Mouse (Mus musculus) hindbrain, embryonic 13.5 days (tissue): Measurements from ENCODE around the gene Mcub. TPM values are rescaled to one million over a fixed set of nuclear protein-coding genes. Genes with fewer than 3 reads are reported as not detected.
A peak's percentile ranks its signal among the peaks of the same experiment; 100 is the strongest.

Experiments
- ATAC-seq: fragments of 200-750 bp; cut with Nextera tagmentation; 2 replicates; pipeline ENCODE4 v1.8.0; 2017; ENCODE audit warnings: moderate TSS enrichment; ENCODE audit not compliant: low FRiP score
- H3K27ac ChIP-seq: fragments of 300-500 bp; sonication (generic); 2 replicates; pipeline ENCODE4 v1.5.1; 2015; ENCODE audit warnings: inconsistent platforms, mild to moderate bottlenecking, moderate library complexity
- H3K27me3 ChIP-seq: fragments of 300-500 bp; sonication (generic); 2 replicates; pipeline ENCODE4 v1.6.1; 2015; ENCODE audit warnings: mild to moderate bottlenecking, inconsistent platforms
- H3K36me3 ChIP-seq: fragments of 300-500 bp; sonication (generic); 2 replicates; pipeline ENCODE4 v1.6.1; 2015; ENCODE audit warnings: mild to moderate bottlenecking, inconsistent platforms
- H3K4me1 ChIP-seq: fragments of 300-500 bp; sonication (generic); replicated peaks from 2 replicates; pipeline ENCODE4 v1.6.1; 2015; ENCODE audit warnings: inconsistent platforms
- H3K4me2 ChIP-seq: fragments of 300-500 bp; sonication (generic); 2 replicates; pipeline ENCODE4 v1.6.1; 2015; ENCODE audit warnings: inconsistent platforms, mild to moderate bottlenecking, moderate library complexity
- H3K4me3 ChIP-seq: fragments of 300-500 bp; sonication (generic); 2 replicates; pipeline ENCODE4 v1.5.1; 2015; ENCODE audit warnings: mild to moderate bottlenecking, inconsistent platforms
- H3K9ac ChIP-seq: fragments of 300-500 bp; sonication (generic); 2 replicates; pipeline ENCODE4 v1.6.1; 2015; ENCODE audit warnings: mild to moderate bottlenecking, inconsistent platforms
- H3K9me3 ChIP-seq: fragments of 300-500 bp; sonication (generic); 2 replicates; pipeline ENCODE4 v1.6.1; 2016; ENCODE audit warnings: inconsistent platforms
- WGBS: fragments of 180-500 bp; shearing (Covaris S2); methylation state at CpG from one replicate; pipeline ENCODE4 v1.1.7; 2015; 5-methylcytosine and 5-hydroxymethylcytosine counted together
- polyA plus RNA-seq: library from polyadenylated mRNA; unstranded; fragments of >200 nt; fragmentation: Nextera tagmentation; extraction: Ambion mirVana; gene quantifications from 2 replicates; pipeline ENCODE4 v1.2.1, GENCODE M21; 2015

Gene Mcub
- polyA plus RNA-seq, 1 experiment from 2014 or later, result 4.0 TPM

DNA sequence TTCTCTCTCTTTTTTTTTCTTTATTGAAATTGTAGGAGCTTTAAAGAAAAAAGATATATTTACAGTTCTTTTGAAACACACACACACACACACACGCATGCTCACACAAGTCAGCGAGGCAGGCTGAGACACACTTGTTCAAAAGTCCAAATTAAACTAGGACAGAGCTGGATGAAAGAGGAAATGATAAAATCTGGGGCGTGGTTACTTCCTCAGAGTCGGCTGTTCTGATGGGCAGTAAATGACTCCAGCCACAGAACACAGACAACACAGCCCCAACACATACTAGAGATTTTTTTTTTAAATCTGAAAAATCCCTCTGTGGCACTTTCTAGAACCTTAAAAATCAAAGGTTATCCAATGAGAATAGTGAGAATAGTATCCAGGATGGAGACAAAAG is 26.2 kb downstream of the Mcub start:
- no peaks in the 10 kb centered on the region for H3K4me1 ChIP-seq
- no peak overlapping the region for H3K4me3 ChIP-seq
- WGBS, result 85% methylated on average over 4 of the region's 4 CpGs
- H3K4me2 ChIP-seq, result no peak overlapping the region
- H3K36me3 ChIP-seq, result no peaks in the 10 kb centered on the region
- no peak for ATAC-seq
- no peaks in the 10 kb centered on the region for H3K27me3 ChIP-seq
- H3K9ac ChIP-seq, result no peak overlapping the region
- no peak overlapping the region for H3K27ac ChIP-seq
- H3K9me3 ChIP-seq, result no peaks in the 10 kb centered on the region

GRCm38 (mm10) chr3:129941291-129941690 is 28.7 kb downstream of the Mcub start:
- Histone ChIP-seq H3K27ac (no peak overlapping the region), H3K4me3 (no peak overlapping the region), H3K27me3 (no peaks in the 10 kb centered on the region), H3K9ac (no peak overlapping the region), H3K4me1 (0 out of 2 replicates have a peak, but pooled peaks cover 4% of the 10 kb centered on the region), H3K9me3 (no peaks in the 10 kb centered on the region), H3K36me3 (no peaks in the 10 kb centered on the region), H3K4me2 (no peak overlapping the region)
- WGBS, result 97% methylated on average over 1 of the region's 1 CpGs
- no peak for ATAC-seq

- Histone ChIP-seq H3K27me3 (no peaks in the 10 kb centered on the region), H3K27ac (no peak overlapping the region), H3K4me2 (no peak overlapping the region), H3K9me3 (no peaks in the 10 kb centered on the region), H3K4me3 (no peak overlapping the region), H3K36me3 (no peaks in the 10 kb centered on the region), H3K4me1 (0 out of 2 replicates have a peak, but pooled peaks cover 4% of the 10 kb centered on the region), H3K9ac (no peak overlapping the region)
- WGBS, result 92% methylated on average over 2 of the region's 2 CpGs
- ATAC-seq, result no peak
These were observed 29.2 kb downstream of the Mcub start for GRCm38 (mm10) chr3:129940780-129941179.

- H3K27me3 ChIP-seq, result no peaks in the 10 kb centered on the region
- H3K36me3 ChIP-seq, result no peaks in the 10 kb centered on the region
- ATAC-seq, result no peak
- no peak overlapping the region for H3K9ac ChIP-seq
- WGBS, result 56% methylated on average over 7 of the region's 7 CpGs
- 0 out of 2 replicates have a peak, but pooled peaks cover 4% of the 10 kb centered on the region for H3K4me1 ChIP-seq
- H3K4me2 ChIP-seq, result no peak overlapping the region
- no peaks in the 10 kb centered on the region for H3K9me3 ChIP-seq
- no peak overlapping the region for H3K27ac ChIP-seq
- H3K4me3 ChIP-seq, result no peak overlapping the region
These were observed 30.9 kb downstream of the Mcub start for GRCm38 (mm10) chr3:129939058-129939457.

- no peak for ATAC-seq
- Histone ChIP-seq H3K9me3 (no peaks in the 10 kb centered on the region), H3K36me3 (no peaks in the 10 kb centered on the region), H3K27ac (no peak overlapping the region), H3K4me2 (no peak overlapping the region), H3K9ac (no peak overlapping the region), H3K4me3 (no peak overlapping the region), H3K27me3 (no peaks in the 10 kb centered on the region), H3K4me1 (0 out of 2 replicates have a peak, but pooled peaks cover 4% of the 10 kb centered on the region)
- WGBS, result 64% methylated on average over 3 of the region's 3 CpGs
These were observed 32.2 kb downstream of the Mcub start for GRCm38 (mm10) chr3:129937848-129938247.

DNA sequence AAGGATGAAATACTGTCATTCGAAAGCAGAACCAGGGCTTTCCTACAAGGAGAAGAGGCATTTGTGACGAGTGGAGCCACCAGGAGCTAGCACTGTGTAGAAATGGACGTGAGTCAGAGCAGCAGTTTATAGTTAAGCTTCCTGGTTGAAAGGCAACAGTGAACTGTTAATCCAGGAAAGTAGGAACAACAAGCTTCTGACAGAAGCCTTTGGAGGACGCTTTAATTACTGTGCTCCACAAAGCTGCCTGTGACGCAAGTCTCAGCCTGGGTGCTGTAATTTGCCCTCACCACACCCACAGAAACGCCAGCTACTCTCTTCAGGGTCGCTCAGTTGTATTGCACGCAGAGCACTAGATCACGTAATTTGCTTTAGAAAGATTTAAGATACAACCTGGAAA is 33.4 kb downstream of the Mcub start:
- Histone ChIP-seq H3K9me3 (no peaks in the 10 kb centered on the region), H3K4me1 (0 out of 2 replicates have a peak, but pooled peaks cover 4% of the 10 kb centered on the region), H3K4me2 (no peak overlapping the region), H3K9ac (no peak overlapping the region), H3K27ac (no peak overlapping the region), H3K4me3 (no peak overlapping the region), H3K27me3 (no peaks in the 10 kb centered on the region), H3K36me3 (no peaks in the 10 kb centered on the region)
- ATAC-seq, result no peak
- WGBS, result 69% methylated on average over 9 of the region's 9 CpGs

DNA sequence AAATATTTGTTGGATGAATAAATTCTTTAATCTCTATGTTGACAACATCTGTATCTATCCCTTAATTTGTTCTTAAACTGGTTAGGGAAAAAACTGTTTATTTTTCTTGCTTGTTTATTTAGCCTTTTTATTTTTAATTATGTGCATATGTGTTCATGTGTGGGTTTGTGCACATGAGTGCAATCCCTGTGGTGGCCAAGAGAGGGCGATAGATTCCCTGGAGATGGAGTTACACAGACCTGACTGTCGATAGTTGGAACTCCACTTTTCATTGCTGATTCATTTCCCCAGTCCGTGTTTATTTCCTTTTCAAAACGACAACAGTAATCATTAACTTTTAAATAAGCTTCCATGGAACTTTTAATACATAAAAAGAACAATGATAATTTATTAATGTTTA is 37.6 kb downstream of the Mcub start:
- Histone ChIP-seq H3K4me3 (no peak overlapping the region), H3K4me2 (no peak overlapping the region), H3K4me1 (no peaks in the 10 kb centered on the region), H3K9ac (no peak overlapping the region), H3K27ac (no peak overlapping the region), H3K9me3 (no peaks in the 10 kb centered on the region), H3K27me3 (no peaks in the 10 kb centered on the region), H3K36me3 (no peaks in the 10 kb centered on the region)
- 55% methylated on average over 4 of the region's 4 CpGs for WGBS
- ATAC-seq, result no peak

GRCm38 (mm10) chr3:129930213-129930778 is 39.7 kb downstream of the Mcub start:
- ATAC-seq, result no peak
- Histone ChIP-seq H3K4me3 (no peak overlapping the region), H3K27me3 (no peaks in the 10 kb centered on the region), H3K9ac (no peak overlapping the region), H3K4me2 (no peak overlapping the region), H3K36me3 (no peaks in the 10 kb centered on the region), H3K4me1 (no peaks in the 10 kb centered on the region), H3K27ac (no peak overlapping the region), H3K9me3 (no peaks in the 10 kb centered on the region)
- WGBS, result 79% methylated on average over 6 of the region's 6 CpGs

GRCm38 (mm10) chr3:129925861-129926260 is 44.1 kb downstream of the Mcub start:
- no peak overlapping the region for H3K27ac ChIP-seq
- H3K36me3 ChIP-seq, result no peaks in the 10 kb centered on the region
- H3K27me3 ChIP-seq, result no peaks in the 10 kb centered on the region
- 94% methylated on average over 3 of the region's 3 CpGs for WGBS
- no peak overlapping the region for H3K4me2 ChIP-seq
- no peak overlapping the region for H3K9ac ChIP-seq
- H3K4me1 ChIP-seq, result no peaks in the 10 kb centered on the region
- no peak for ATAC-seq
- H3K4me3 ChIP-seq, result no peak overlapping the region
- H3K9me3 ChIP-seq, result no peaks in the 10 kb centered on the region

- no peak overlapping the region for H3K9ac ChIP-seq
- no peaks in the 10 kb centered on the region for H3K9me3 ChIP-seq
- no peak overlapping the region for H3K27ac ChIP-seq
- H3K4me2 ChIP-seq, result no peak overlapping the region
- H3K4me1 ChIP-seq, result no peaks in the 10 kb centered on the region
- no peak for ATAC-seq
- H3K27me3 ChIP-seq, result no peaks in the 10 kb centered on the region
- H3K4me3 ChIP-seq, result no peak overlapping the region
- H3K36me3 ChIP-seq, result no peaks in the 10 kb centered on the region
- WGBS, result 91% methylated on average over 7 of the region's 7 CpGs
These were observed 46.4 kb downstream of the Mcub start for GRCm38 (mm10) chr3:129923581-129923980.

GRCm38 (mm10) chr3:129918434-129918833 is 51.6 kb downstream of the Mcub start:
- Histone ChIP-seq H3K27me3 (no peaks in the 10 kb centered on the region), H3K9me3 (no peaks in the 10 kb centered on the region), H3K36me3 (peaks cover 8% of the 10 kb centered on the region; the same call in 1 of the 2 replicates), H3K4me2 (0 out of 2 replicates have a peak overlapping the region, but pooled peaks have one; percentile 4), H3K4me3 (no peak overlapping the region), H3K27ac (no peak overlapping the region), H3K4me1 (no peaks in the 10 kb centered on the region), H3K9ac (no peak overlapping the region)
- WGBS, result 16% methylated on average over 13 of the region's 13 CpGs
- peak; percentile 85 for ATAC-seq

- Histone ChIP-seq H3K9ac (no peak overlapping the region), H3K4me3 (no peak overlapping the region), H3K4me2 (no peak overlapping the region), H3K4me1 (no peaks in the 10 kb centered on the region), H3K27me3 (no peaks in the 10 kb centered on the region), H3K9me3 (no peaks in the 10 kb centered on the region), H3K36me3 (peaks cover 15% of the 10 kb centered on the region; the same call in 1 of the 2 replicates), H3K27ac (no peak overlapping the region)
- 89% methylated on average over 3 of the region's 3 CpGs for WGBS
- ATAC-seq, result no peak
These were observed 52.6 kb downstream of the Mcub start for GRCm38 (mm10) chr3:129917424-129917823.

DNA sequence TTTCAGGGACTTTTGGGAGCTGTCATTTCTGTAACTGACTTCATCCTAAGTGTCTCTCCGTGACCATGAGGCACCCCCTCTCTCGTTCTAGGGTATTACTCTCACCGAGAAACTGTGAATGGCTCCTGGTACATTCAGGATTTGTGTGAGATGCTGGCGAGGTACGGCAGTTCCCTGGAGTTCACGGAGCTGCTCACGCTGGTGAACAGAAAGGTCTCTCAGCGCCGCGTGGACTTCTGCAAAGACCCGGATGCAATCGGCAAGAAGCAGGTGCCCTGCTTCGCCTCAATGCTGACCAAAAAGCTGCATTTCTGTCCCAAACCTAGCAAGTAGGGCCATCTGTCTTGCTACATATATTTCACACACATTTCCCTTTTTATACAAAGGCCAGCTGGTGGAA is 56.8 kb downstream of the Mcub start:
- Histone ChIP-seq H3K9me3 (no peaks in the 10 kb centered on the region), H3K27me3 (no peaks in the 10 kb centered on the region), H3K4me2 (no peak overlapping the region), H3K36me3 (peaks cover 49% of the 10 kb centered on the region), H3K4me1 (no peaks in the 10 kb centered on the region), H3K9ac (no peak overlapping the region), H3K27ac (no peak overlapping the region), H3K4me3 (no peak overlapping the region)
- no peak for ATAC-seq
- WGBS, result 91% methylated on average over 13 of the region's 13 CpGs
